Mouse (Mus musculus) intestine, embryonic 16.5 days (tissue): ENCODE results near the gene Ppp1r21. TPM values are rescaled to one million over a fixed set of nuclear protein-coding genes. Genes with fewer than 3 reads are reported as not detected.

Experiments used
- ATAC-seq: fragments of 200-750 bp; cut with Nextera tagmentation; 2 replicates; pipeline ENCODE4 v1.8.0; 2017; ENCODE audit warnings: moderate TSS enrichment, moderate library complexity
- H3K27ac ChIP-seq: fragments of 300-500 bp; sonication (generic); 2 replicates; pipeline ENCODE4 v1.5.1; 2014; ENCODE audit warnings: mild to moderate bottlenecking, low read length
- H3K27me3 ChIP-seq: fragments of 300-500 bp; sonication (generic); replicated peaks from 2 replicates; pipeline ENCODE4 v1.6.1; 2014; ENCODE audit warnings: low read length, control low read depth, mixed read lengths; ENCODE audit not compliant: control insufficient read depth, insufficient read depth
- H3K36me3 ChIP-seq: fragments of 300-500 bp; sonication (generic); 2 replicates; pipeline ENCODE4 v1.6.1; 2014; ENCODE audit warnings: low read length, control low read depth; ENCODE audit not compliant: control insufficient read depth, insufficient read depth
- H3K4me1 ChIP-seq: fragments of 300-500 bp; sonication (generic); 2 replicates; pipeline ENCODE4 v1.6.1; 2014; ENCODE audit warnings: low read length, control low read depth, mixed read lengths; ENCODE audit not compliant: control insufficient read depth, insufficient read depth
- H3K4me2 ChIP-seq: fragments of 300-500 bp; sonication (generic); 2 replicates; pipeline ENCODE4 v1.6.1; 2014; ENCODE audit warnings: low read depth, low read length, control low read depth
- H3K4me3 ChIP-seq: fragments of 300-500 bp; sonication (generic); 2 replicates; pipeline ENCODE4 v1.5.1; 2014; ENCODE audit warnings: mild to moderate bottlenecking, low read length
- H3K9ac ChIP-seq: fragments of 300-500 bp; sonication (generic); 2 replicates; pipeline ENCODE4 v1.6.1; 2014; ENCODE audit warnings: low read depth, low read length
- H3K9me3 ChIP-seq: fragments of 300-500 bp; sonication (generic); 2 replicates; pipeline ENCODE4 v1.6.1; 2016; ENCODE audit warnings: low read length, control low read depth; ENCODE audit not compliant: control insufficient read depth
- WGBS: fragments of 180-500 bp; shearing (Covaris S2); extraction: QIAGEN DNeasy Blood & Tissue Kit; methylation state at CpG from one replicate; pipeline ENCODE4 v1.1.7; 2014; 5-methylcytosine and 5-hydroxymethylcytosine counted together
- polyA plus RNA-seq: library from polyadenylated mRNA; unstranded; fragments of >200 nt; fragmentation: Nextera tagmentation; extraction: Ambion mirVana; gene quantifications from 2 replicates; pipeline ENCODE4 v1.2.1, GENCODE M21; 2015

The Ppp1r21 gene
- polyA plus RNA-seq, 1 experiment from 2014 or later, result 17.8 TPM

DNA sequence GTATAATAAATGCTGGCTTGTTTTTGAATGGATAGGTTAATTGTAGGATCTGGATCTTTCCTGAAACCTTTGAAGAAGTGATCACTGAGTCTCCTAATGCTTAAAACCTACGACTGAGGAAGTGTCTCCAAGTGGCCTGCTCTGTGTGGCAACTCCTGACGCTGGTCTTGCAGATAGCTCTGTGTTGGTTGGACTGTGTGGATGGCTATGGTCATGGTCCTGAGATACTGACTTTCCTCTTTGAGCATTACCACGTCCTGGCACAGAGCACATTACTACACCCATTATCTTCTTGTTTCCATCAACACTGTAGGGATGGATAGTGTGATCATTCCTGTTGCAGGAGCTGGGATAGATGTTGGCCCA is 13.5 kb downstream of the Ppp1r21 start:
- peak overlapping the region; percentile 87 for H3K27ac ChIP-seq
- H3K4me3 ChIP-seq, result no peak overlapping the region
- no peaks in the 10 kb centered on the region for H3K27me3 ChIP-seq
- H3K4me1 ChIP-seq, result no peaks in the 10 kb centered on the region
- peak; percentile 60 for ATAC-seq
- no peak overlapping the region for H3K9ac ChIP-seq
- WGBS, result 63% methylated on average over 3 of the region's 3 CpGs
- H3K36me3 ChIP-seq, result peaks cover 3% of the 10 kb centered on the region
- H3K9me3 ChIP-seq, result no peaks in the 10 kb centered on the region
- peak overlapping the region; percentile 15 for H3K4me2 ChIP-seq

DNA sequence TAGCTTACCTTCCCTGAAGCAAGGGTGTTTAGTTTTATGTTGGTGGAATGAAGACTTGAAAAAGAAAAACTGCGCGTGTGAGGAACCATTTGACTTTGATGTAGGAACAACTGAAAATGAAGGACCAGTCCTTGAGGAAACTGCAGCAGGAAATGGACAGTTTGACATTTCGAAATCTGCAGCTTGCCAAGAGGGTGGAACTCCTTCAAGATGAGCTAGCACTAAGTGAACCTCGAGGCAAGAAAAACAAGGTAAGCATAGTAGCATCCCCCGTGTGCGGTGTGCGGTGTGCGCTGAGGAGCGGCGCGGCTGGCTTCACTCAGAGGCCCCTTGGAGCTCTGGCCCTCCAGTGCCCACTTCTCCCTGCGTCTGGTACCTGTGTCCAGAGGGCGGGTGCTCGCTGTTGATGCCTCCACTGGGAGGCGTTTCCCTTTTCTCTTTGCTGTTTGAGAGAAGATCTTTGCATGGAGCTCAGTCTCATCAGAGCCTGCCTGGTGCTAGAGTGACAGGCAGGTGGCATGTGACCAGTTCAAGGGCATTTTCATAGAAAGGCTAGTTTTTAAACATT is 15.4 kb downstream of the Ppp1r21 start:
- 89% methylated on average over 15 of the region's 15 CpGs for whole genome bisulfite sequencing

DNA sequence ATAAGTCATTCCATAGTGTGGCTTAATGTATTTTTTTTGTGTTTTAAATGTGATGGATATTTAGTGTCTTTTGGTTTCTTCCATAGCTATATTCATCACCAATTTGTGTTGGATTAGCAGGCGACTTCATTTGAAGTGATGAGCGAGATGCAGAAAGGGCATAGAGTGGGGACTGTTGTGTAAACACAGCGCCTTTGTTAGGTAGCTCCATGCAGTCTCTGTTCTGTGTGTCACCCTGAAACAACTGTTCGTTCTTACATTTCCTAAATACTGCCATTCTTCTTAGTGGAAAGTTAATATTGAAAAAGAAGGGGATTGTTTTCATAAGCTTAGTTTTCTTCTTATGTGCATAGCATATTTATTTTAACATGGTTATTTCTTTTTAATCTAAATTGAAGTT is 16.8 kb downstream of the Ppp1r21 start:
- WGBS, result 87% methylated on average over 4 of the region's 4 CpGs

More for the DNA sequence above, 15.4 kb downstream of the Ppp1r21 start:
- no peak overlapping the region for H3K4me2 ChIP-seq
- no peaks in the 10 kb centered on the region for H3K27me3 ChIP-seq
- H3K4me1 ChIP-seq, result no peaks in the 10 kb centered on the region
- H3K9me3 ChIP-seq, result no peaks in the 10 kb centered on the region
- H3K4me3 ChIP-seq, result no peak overlapping the region
- no peak overlapping the region for H3K27ac ChIP-seq
- H3K9ac ChIP-seq, result no peak overlapping the region
- peaks cover 3% of the 10 kb centered on the region for H3K36me3 ChIP-seq
- ATAC-seq, result no peak

DNA sequence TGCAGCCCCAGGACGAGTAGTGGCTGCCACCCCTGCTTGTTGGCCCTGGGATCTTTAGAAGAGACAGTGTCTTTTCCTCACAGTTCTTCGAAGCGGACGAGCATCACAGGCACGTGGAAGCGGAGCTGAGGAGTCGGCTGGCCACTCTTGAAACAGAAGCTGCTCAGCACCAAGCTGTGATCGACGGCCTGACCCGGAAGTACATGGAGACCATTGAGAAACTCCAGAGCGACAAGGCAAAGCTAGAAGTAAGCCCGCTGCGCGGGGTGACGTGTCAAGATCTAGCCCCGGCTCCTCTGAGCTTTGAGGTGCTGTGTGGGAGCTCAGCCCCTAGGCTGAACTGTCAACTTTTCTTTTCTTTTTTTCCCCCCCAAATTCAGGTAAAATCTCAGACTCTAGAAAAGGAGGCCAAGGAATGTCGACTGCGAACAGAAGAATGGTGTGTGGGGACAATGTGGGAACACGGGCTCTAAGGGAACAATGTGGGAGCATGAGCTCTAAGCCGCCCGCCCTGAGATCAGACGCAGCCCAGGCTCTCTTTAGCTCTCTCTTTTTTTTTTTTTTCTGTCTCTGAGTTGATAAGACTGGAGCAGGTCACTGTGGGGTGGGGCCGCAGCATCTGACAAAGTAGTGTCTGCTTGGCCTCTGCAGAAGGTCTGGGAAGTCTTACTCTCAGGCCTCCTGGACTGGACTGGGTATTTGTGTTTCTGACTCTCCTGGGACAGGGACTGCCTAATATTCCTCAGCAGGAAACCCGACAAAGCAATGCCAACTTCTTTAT is 19.7 kb downstream of the Ppp1r21 start:
- Histone ChIP-seq H3K4me3 (no peak overlapping the region), H3K27me3 (no peaks in the 10 kb centered on the region), H3K9ac (no peak overlapping the region), H3K4me1 (peaks cover 17% of the 10 kb centered on the region), H3K9me3 (no peaks in the 10 kb centered on the region), H3K4me2 (no peak overlapping the region), H3K36me3 (peaks cover 3% of the 10 kb centered on the region), H3K27ac (no peak overlapping the region)
- WGBS, result 80% methylated on average over 24 of the region's 24 CpGs
- no peak for ATAC-seq

More for the DNA sequence above, 16.8 kb downstream of the Ppp1r21 start:
- Histone ChIP-seq H3K27me3 (no peaks in the 10 kb centered on the region), H3K9me3 (no peaks in the 10 kb centered on the region), H3K4me2 (no peak overlapping the region), H3K27ac (no peak overlapping the region), H3K36me3 (peaks cover 3% of the 10 kb centered on the region), H3K4me1 (no peaks in the 10 kb centered on the region), H3K4me3 (no peak overlapping the region), H3K9ac (no peak overlapping the region)
- ATAC-seq, result no peak

DNA sequence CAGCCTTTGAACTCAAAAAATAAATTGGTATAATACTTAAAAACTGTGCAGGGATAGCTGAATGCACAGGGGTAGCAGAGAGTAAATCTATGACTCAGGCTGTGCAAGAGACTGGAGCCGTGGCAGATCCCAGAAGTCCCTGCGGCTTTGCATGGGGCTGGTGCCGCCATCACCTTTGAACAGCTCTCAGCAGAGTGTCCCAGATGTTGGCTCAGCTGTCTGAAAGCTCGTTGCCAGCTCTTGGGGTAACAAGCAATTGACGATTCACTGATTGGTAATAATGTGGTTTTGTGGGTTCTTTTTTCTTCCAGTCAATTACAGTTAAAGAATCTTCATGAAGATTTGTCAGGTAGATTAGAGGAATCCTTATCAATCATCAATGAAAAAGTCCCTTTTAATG is 20.4 kb downstream of the Ppp1r21 start:
- Histone ChIP-seq H3K4me3 (no peak overlapping the region), H3K9ac (no peak overlapping the region), H3K36me3 (peaks cover 4% of the 10 kb centered on the region), H3K27ac (no peak overlapping the region), H3K27me3 (no peaks in the 10 kb centered on the region), H3K4me1 (peaks cover 17% of the 10 kb centered on the region), H3K4me2 (no peak overlapping the region), H3K9me3 (no peaks in the 10 kb centered on the region)
- ATAC-seq, result no peak
- WGBS, result 78% methylated on average over 5 of the region's 5 CpGs

DNA sequence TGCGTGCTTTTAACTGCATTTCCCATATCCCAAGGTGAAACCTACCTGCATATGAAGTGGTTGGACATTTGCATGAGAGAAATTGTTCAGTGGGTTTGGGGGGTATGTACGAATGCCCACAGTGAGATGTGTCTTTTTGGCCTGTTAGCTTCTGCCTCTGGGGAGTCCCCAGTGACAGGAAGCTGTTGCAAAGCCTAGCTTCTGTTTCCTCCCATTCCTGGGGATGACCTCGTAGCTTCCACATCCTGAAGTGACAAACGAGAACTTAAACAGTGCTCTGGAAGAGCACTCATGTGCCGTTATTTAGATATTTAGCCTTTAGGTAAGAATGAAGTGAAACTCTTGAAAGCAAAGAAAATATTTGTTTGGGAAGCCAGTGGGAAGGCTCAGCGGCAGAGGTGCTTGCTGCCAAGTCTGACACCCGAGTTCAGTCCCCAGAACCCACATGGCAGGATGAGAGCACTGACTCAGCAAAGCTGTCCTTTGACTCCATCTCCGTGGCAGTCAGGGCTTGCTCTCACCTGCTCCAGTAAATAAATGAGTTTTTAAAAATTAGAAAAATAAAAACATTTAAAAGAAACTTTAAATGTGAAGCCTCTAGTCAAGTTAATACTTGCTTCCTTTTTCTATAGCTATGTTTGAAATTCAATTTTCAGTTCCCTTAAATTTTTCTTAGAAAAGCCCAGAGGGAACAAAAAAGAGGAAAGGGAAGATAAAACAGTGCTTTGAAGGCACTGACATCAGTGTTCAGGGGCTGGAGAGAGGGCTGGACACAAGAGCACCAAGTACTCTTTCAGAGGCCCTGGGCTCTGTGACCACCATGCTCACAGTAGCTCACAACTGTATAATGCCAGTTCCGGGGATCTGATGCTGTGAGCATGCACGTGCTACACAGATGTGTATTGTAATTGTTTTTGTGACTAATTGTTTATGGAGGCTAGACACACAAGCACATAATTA is 21.3 kb downstream of the Ppp1r21 start:
- H3K9me3 ChIP-seq, result no peaks in the 10 kb centered on the region
- H3K27ac ChIP-seq, result no peak overlapping the region
- H3K27me3 ChIP-seq, result no peaks in the 10 kb centered on the region
- no peak overlapping the region for H3K4me3 ChIP-seq
- peaks cover 6% of the 10 kb centered on the region for H3K36me3 ChIP-seq
- H3K4me1 ChIP-seq, result peaks cover 17% of the 10 kb centered on the region
- ATAC-seq, result no peak
- H3K9ac ChIP-seq, result no peak overlapping the region
- no peak overlapping the region for H3K4me2 ChIP-seq
- WGBS, result 60% methylated on average over 10 of the region's 10 CpGs

DNA sequence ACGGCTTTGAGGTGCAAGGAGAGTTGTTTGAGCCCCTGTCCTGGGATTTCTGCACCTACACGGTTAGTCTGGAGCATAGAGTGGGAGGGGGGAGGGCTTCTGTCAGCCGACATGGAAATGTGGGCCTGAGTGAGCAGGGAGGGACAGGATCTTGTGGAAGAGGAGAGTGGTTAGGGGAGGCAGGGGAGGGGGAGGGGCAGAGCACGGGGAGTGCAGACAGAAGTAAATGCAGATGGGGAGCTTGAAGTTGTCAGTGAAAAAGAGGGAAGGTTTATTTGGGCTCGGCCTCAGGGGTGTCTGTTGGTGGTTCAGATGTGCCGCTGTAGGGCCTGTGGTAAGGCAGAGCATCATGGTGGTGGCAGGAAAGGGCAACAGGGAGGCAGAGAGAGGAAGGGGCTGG is 22.6 kb downstream of the Ppp1r21 start:
- Histone ChIP-seq H3K27me3 (no peaks in the 10 kb centered on the region), H3K9ac (no peak overlapping the region), H3K36me3 (peaks cover 4% of the 10 kb centered on the region), H3K4me2 (no peak overlapping the region), H3K27ac (peak overlapping the region; percentile 40; the same call in 1 of the 2 replicates), H3K9me3 (no peaks in the 10 kb centered on the region), H3K4me3 (no peak overlapping the region), H3K4me1 (peaks cover 17% of the 10 kb centered on the region)
- WGBS, result 29% methylated on average over 6 of the region's 6 CpGs
- 0 out of 2 replicates have a peak, but pooled peaks have one; percentile 2 for ATAC-seq

GRCm38 (mm10) chr17:88553001-88553449 is 23.1 kb downstream of the Ppp1r21 start:
- H3K4me2 ChIP-seq, result no peak overlapping the region
- H3K27me3 ChIP-seq, result no peaks in the 10 kb centered on the region
- H3K4me1 ChIP-seq, result peaks cover 17% of the 10 kb centered on the region
- H3K4me3 ChIP-seq, result no peak overlapping the region
- peak; percentile 48 for ATAC-seq
- 0 out of 2 replicates have a peak overlapping the region, but pooled peaks have one; percentile 26 for H3K9ac ChIP-seq
- 37% methylated on average over 8 of the region's 8 CpGs for WGBS
- peaks cover 3% of the 10 kb centered on the region for H3K36me3 ChIP-seq
- no peaks in the 10 kb centered on the region for H3K9me3 ChIP-seq
- H3K27ac ChIP-seq, result peak overlapping the region; percentile 40
